Mouse (Mus musculus): ENCODE measurements around the gene Slc27a4. TPM values are rescaled to one million over a fixed set of nuclear protein-coding genes. Genes with fewer than 3 reads are reported as not detected.

Slc27a4 gene
- polyA plus RNA-seq, 1 experiment = 4.1 TPM

DNA sequence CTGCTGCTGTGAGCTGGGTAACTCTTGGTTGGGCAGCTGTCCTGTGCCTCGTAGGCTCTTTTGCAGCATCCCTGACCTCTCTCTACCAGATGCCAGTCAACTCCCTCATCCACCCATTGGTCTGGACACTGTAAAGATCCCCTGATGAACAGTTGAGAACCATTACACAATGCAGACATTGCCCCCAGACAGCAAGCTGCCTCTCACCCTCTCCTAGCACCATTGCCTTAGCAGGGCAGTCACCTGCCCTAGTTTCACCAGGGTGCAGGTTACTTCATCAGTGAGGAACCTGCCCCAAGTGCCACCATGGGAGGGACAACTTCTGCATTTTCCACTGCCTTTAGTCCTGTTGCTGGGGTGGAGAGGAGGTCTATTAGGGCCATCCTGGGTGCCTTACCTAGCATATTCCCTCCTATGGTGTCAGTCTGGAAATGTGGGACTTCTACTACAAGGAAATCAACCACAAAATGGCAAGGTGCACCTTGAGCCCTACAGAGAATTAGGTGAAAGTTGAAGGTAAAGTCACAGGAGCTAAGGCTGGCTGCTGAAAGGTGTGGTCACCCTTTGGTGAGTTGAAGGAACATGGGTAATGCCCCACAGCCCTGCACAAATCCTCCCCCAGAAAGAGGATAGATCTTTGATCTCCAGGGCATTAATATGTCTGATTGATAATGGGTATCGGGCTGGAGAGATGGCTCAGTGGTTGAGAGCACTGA lies 9.5 kb upstream of the Slc27a4 start:
- peaks cover 3% of the 10 kb centered on the region; the same call in 1 of the 2 replicates for H3K36me3 ChIP-seq (ENCODE audit: control insufficient read depth, insufficient read depth, low read length)
- TF ChIP-seq POLR2A (IDR thresholded peaks at IDR 0.05; ENCODE audit: control insufficient read depth, low read depth, low read length) (no peak), CTCF (IDR thresholded peaks at IDR 0.05; ENCODE audit: control insufficient read depth, insufficient read depth, insufficient replicate concordance, low read depth, low read length) (no peak)
- no peak overlapping the region for H3K27ac ChIP-seq (ENCODE audit: control insufficient read depth, insufficient read depth, low read depth, low read length)
- H3K4me3 ChIP-seq (ENCODE audit: control insufficient read depth, low read depth, low read length) = no peak overlapping the region
- H3K27me3 ChIP-seq (ENCODE audit: control insufficient read depth, insufficient read depth, low read length) = no peaks in the 10 kb centered on the region
- H3K4me1 ChIP-seq (ENCODE audit: control insufficient read depth, insufficient read depth, low read length) = no peaks in the 10 kb centered on the region

DNA sequence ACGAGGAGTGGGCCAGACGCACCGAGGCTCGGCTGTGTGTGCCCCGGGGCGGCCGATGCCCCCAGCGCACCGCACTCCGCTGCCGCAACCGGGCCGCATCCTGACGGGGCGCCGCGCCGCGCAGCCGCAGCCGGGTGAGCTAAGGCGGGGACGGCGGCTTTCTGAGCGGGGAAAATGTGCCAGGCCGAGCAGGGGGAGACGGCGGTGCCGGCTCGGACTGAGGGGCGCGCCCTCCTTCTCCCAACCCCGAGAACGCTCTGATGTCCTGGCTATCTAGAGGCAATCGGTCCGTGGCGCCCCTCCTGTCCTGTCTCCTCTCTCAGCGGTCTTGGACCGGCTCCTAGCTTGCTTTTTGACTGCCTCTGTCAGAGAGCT lies 380 bp downstream of the Slc27a4 start:
- H3K27me3 ChIP-seq (ENCODE audit: control insufficient read depth, insufficient read depth, low read length) = no peaks in the 10 kb centered on the region
- H3K36me3 ChIP-seq (ENCODE audit: control insufficient read depth, insufficient read depth, low read length) = no peaks in the 10 kb centered on the region
- TF ChIP-seq CTCF (IDR thresholded peaks at IDR 0.05; ENCODE audit: control insufficient read depth, insufficient read depth, insufficient replicate concordance, low read depth, low read length) (no peak), POLR2A (IDR thresholded peaks at IDR 0.05; ENCODE audit: control insufficient read depth, low read depth, low read length) (no peak)
- no peak overlapping the region for H3K27ac ChIP-seq (ENCODE audit: control insufficient read depth, insufficient read depth, low read depth, low read length)
- H3K4me1 ChIP-seq (ENCODE audit: control insufficient read depth, insufficient read depth, low read length) = no peaks in the 10 kb centered on the region
- H3K4me3 ChIP-seq (ENCODE audit: control insufficient read depth, low read depth, low read length) = peak overlapping the region; percentile 82

DNA sequence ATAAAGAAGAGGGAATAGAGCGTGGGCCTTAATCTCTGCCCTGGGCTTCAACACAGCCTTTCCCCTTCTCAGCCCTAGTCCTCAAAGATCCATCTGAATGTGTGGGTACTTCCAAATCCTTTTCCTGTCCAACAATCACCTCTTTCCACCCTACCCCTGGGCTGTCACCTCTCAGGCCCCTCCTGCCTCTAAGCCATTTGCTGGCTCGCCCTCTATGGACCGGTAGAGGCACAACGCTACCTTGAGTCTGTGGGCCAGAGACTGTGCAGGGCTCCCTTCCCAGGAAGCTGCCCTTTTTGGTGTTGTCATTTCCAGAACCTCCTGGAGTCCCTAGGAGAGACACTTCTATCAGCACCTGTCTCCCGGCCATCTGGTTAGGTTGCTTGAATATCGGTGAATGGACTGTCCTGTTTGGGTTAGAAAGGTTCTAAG lies 982 bp downstream of the Slc27a4 start:
- Histone ChIP-seq H3K27me3 (ENCODE audit: control insufficient read depth, insufficient read depth, low read length) (no peaks in the 10 kb centered on the region), H3K27ac (ENCODE audit: control insufficient read depth, insufficient read depth, low read depth, low read length) (no peak overlapping the region), H3K4me3 (ENCODE audit: control insufficient read depth, low read depth, low read length) (no peak overlapping the region), H3K36me3 (ENCODE audit: control insufficient read depth, insufficient read depth, low read length) (no peaks in the 10 kb centered on the region), H3K4me1 (ENCODE audit: control insufficient read depth, insufficient read depth, low read length) (no peaks in the 10 kb centered on the region)
- TF ChIP-seq CTCF (IDR thresholded peaks at IDR 0.05; ENCODE audit: control insufficient read depth, insufficient read depth, insufficient replicate concordance, low read depth, low read length) (no peak; the same call in 1 of the 2 replicates), POLR2A (IDR thresholded peaks at IDR 0.05; ENCODE audit: control insufficient read depth, low read depth, low read length) (no peak)

- Histone ChIP-seq H3K27me3 (ENCODE audit: control insufficient read depth, insufficient read depth, low read length) (no peaks in the 10 kb centered on the region), H3K4me3 (ENCODE audit: control insufficient read depth, low read depth, low read length) (no peak overlapping the region), H3K4me1 (ENCODE audit: control insufficient read depth, insufficient read depth, low read length) (peaks cover 17% of the 10 kb centered on the region), H3K36me3 (ENCODE audit: control insufficient read depth, insufficient read depth, low read length) (no peaks in the 10 kb centered on the region), H3K27ac (ENCODE audit: control insufficient read depth, insufficient read depth, low read depth, low read length) (no peak overlapping the region)
- TF ChIP-seq CTCF (IDR thresholded peaks at IDR 0.05; ENCODE audit: control insufficient read depth, insufficient read depth, insufficient replicate concordance, low read depth, low read length) = no peak
- TF ChIP-seq POLR2A (IDR thresholded peaks at IDR 0.05; ENCODE audit: control insufficient read depth, low read depth, low read length) = no peak
Observed at GRCm38 (mm10) chr2:29815678-29816371, 13.4 kb downstream of the Slc27a4 start.

DNA sequence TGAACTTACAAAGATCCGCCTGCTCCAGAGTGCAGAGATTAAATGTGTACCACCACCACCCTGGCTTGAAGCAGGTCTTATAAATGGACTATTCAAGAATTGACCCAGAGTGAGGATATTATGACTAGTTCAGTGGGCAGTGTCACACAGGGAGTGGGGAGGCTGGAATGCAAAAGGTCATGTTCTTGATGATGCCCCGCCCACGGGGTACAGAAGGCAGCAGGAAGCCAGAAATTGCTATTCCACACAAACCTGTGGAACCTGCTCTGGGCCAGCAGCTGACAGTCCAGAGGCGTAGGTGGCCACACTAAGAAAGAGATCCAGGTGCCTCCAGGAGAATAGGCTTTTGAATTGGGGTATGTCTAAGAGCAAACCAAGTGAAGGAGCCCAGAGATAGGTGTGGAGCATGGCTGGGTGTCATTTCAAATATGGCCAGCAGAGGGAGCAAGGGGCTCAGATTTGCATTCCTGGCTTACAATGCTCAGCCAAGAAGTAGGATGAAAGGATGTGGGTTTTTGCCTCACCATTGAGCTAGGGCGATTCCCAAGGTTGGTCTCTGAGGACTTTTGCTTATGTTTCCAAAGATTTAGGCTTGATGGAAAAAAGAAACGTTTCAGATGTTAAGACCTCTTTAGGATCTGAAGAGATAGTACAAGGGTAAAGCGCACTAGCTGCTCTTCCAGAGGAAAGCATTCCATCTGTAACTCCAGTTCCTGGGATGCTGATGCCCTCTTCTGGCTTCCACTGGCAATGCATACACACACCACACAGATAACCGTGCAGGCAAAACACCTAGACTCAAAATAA lies 15.2 kb downstream of the Slc27a4 start:
- Histone ChIP-seq H3K4me3 (ENCODE audit: control insufficient read depth, low read depth, low read length) (no peak overlapping the region), H3K4me1 (ENCODE audit: control insufficient read depth, insufficient read depth, low read length) (peaks cover 17% of the 10 kb centered on the region), H3K27ac (ENCODE audit: control insufficient read depth, insufficient read depth, low read depth, low read length) (no peak overlapping the region), H3K27me3 (ENCODE audit: control insufficient read depth, insufficient read depth, low read length) (no peaks in the 10 kb centered on the region), H3K36me3 (ENCODE audit: control insufficient read depth, insufficient read depth, low read length) (no peaks in the 10 kb centered on the region)
- TF ChIP-seq POLR2A (IDR thresholded peaks at IDR 0.05; ENCODE audit: control insufficient read depth, low read depth, low read length) (no peak), CTCF (IDR thresholded peaks at IDR 0.05; ENCODE audit: control insufficient read depth, insufficient read depth, insufficient replicate concordance, low read depth, low read length) (peak; percentile 68; the same call in 1 of the 2 replicates)

GRCm38 (mm10) chr2:29819363-29819762 lies 16.9 kb downstream of the Slc27a4 start:
- H3K27ac ChIP-seq (ENCODE audit: control insufficient read depth, insufficient read depth, low read depth, low read length) = no peak overlapping the region
- TF ChIP-seq CTCF (IDR thresholded peaks at IDR 0.05; ENCODE audit: control insufficient read depth, insufficient read depth, insufficient replicate concordance, low read depth, low read length) (no peak), POLR2A (IDR thresholded peaks at IDR 0.05; ENCODE audit: control insufficient read depth, low read depth, low read length) (no peak)
- H3K27me3 ChIP-seq (ENCODE audit: control insufficient read depth, insufficient read depth, low read length) = no peaks in the 10 kb centered on the region
- no peaks in the 10 kb centered on the region for H3K36me3 ChIP-seq (ENCODE audit: control insufficient read depth, insufficient read depth, low read length)
- H3K4me3 ChIP-seq (ENCODE audit: control insufficient read depth, low read depth, low read length) = no peak overlapping the region
- peaks cover 17% of the 10 kb centered on the region for H3K4me1 ChIP-seq (ENCODE audit: control insufficient read depth, insufficient read depth, low read length)
